16 mouse cellular contexts compared by ENCODE assay signal in genomic region chr3:42408958-42409633, GRCm38 (mm10).
DNase-seq lines count a peak whose midpoint lies in the region; ATAC-seq and TF ChIP-seq lines count a peak whose summit lies in the region.
"Had no signal": no experiment of that assay in that cellular context is flagged by ENCODE, and none has a peak within 500 bp of the region (broad histone marks: within the 10 kb centered on the region; RNA-seq: fewer than 3 reads in every experiment).

No protein-coding gene starts in this region.

- H3K27ac ChIP-seq in forebrain, embryonic 14.5 days (ENCODE audit: low read depth, low read length) = no peak overlapping the region
- no peak overlapping the region for H3K27ac ChIP-seq in forebrain, embryonic 11.5 days (ENCODE audit: low read depth, low read length)
- no peak overlapping the region for H3K27ac ChIP-seq in lung, embryonic 14.5 days (ENCODE audit: low read depth)
- H3K27ac ChIP-seq in midbrain, embryonic 10.5 days (replicated peaks) = no peak overlapping the region
- H3K27ac ChIP-seq: gastrocnemius, adult 2 months; liver, embryonic 13.5 days; stomach, postnatal 0 days had no signal

- TF ChIP-seq CTCF in lung, embryonic 14.5 days (IDR thresholded peaks at IDR 0.05; ENCODE audit: low read depth) = no peak

- no peak overlapping the region for H3K9ac ChIP-seq in forebrain, embryonic 14.5 days (ENCODE audit: low read length)
- H3K9ac ChIP-seq in forebrain, embryonic 11.5 days (ENCODE audit: low read length) = no peak overlapping the region
- no peak overlapping the region for H3K9ac ChIP-seq in lung, embryonic 14.5 days
- H3K9ac ChIP-seq: liver, embryonic 13.5 days had no signal

- H3K4me1 ChIP-seq in forebrain, embryonic 14.5 days (ENCODE audit: control insufficient read depth, insufficient read depth, low read length) = no peaks in the 10 kb centered on the region
- no peaks in the 10 kb centered on the region for H3K4me1 ChIP-seq in forebrain, embryonic 11.5 days (replicated peaks; ENCODE audit: control insufficient read depth, insufficient read depth, low read length)
- H3K4me1 ChIP-seq in lung, embryonic 14.5 days (ENCODE audit: insufficient read depth) = no peaks in the 10 kb centered on the region
- no peaks in the 10 kb centered on the region for H3K4me1 ChIP-seq in midbrain, embryonic 10.5 days
- H3K4me1 ChIP-seq: liver, embryonic 13.5 days had no signal

- peak; percentile 57; the same call in 1 of the 2 replicates for ATAC-seq in forebrain, embryonic 14.5 days
- no peak for ATAC-seq in forebrain, embryonic 11.5 days (replicated peaks; ENCODE audit: low FRiP score)
- ATAC-seq in lung, embryonic 14.5 days (ENCODE audit: insufficient read depth) = no peak

- H3K36me3 ChIP-seq in forebrain, embryonic 14.5 days (ENCODE audit: control insufficient read depth, insufficient read depth, low read length) = no peaks in the 10 kb centered on the region
- H3K36me3 ChIP-seq in forebrain, embryonic 11.5 days (ENCODE audit: control insufficient read depth, insufficient read depth, low read length) = no peaks in the 10 kb centered on the region
- no peaks in the 10 kb centered on the region for H3K36me3 ChIP-seq in lung, embryonic 14.5 days (ENCODE audit: insufficient read depth)
- H3K36me3 ChIP-seq in midbrain, embryonic 10.5 days = no peaks in the 10 kb centered on the region
- H3K36me3 ChIP-seq: liver, embryonic 13.5 days had no signal

- H3K4me3 ChIP-seq in forebrain, embryonic 14.5 days (ENCODE audit: low read depth, low read length) = no peak overlapping the region
- no peak overlapping the region for H3K4me3 ChIP-seq in forebrain, embryonic 11.5 days (ENCODE audit: low read depth, low read length)
- no peak overlapping the region for H3K4me3 ChIP-seq in lung, embryonic 14.5 days (ENCODE audit: low read depth, low read length)
- no peak overlapping the region for H3K4me3 ChIP-seq in midbrain, embryonic 10.5 days
- H3K4me3 ChIP-seq: gastrocnemius, adult 2 months; liver, embryonic 13.5 days had no signal

- 79% methylated on average over 2 of the region's 2 CpGs for WGBS in forebrain, embryonic 14.5 days
- 88% methylated on average over 2 of the region's 2 CpGs for WGBS in forebrain, embryonic 11.5 days
- WGBS in lung, embryonic 14.5 days = 51% methylated on average over 2 of the region's 2 CpGs
- 94% methylated on average over 2 of the region's 2 CpGs for WGBS in midbrain, embryonic 10.5 days

- H3K27me3 ChIP-seq in forebrain, embryonic 14.5 days (replicated peaks; ENCODE audit: control insufficient read depth, insufficient read depth, low read length) = no peaks in the 10 kb centered on the region
- H3K27me3 ChIP-seq in forebrain, embryonic 11.5 days (ENCODE audit: control insufficient read depth, insufficient read depth, low read length) = no peaks in the 10 kb centered on the region
- no peaks in the 10 kb centered on the region for H3K27me3 ChIP-seq in lung, embryonic 14.5 days (ENCODE audit: insufficient read depth, low read length)
- no peaks in the 10 kb centered on the region for H3K27me3 ChIP-seq in midbrain, embryonic 10.5 days (ENCODE audit: low read depth, poor library complexity, severe bottlenecking)
- H3K27me3 ChIP-seq: liver, embryonic 13.5 days had no signal

- H3K4me2 ChIP-seq in forebrain, embryonic 14.5 days (ENCODE audit: low read length) = no peak overlapping the region
- no peak overlapping the region for H3K4me2 ChIP-seq in forebrain, embryonic 11.5 days (ENCODE audit: low read depth, low read length, severe bottlenecking)
- no peak overlapping the region for H3K4me2 ChIP-seq in lung, embryonic 14.5 days
- H3K4me2 ChIP-seq: heart, embryonic 11.5 days; liver, embryonic 13.5 days had no signal

- H3K9me3 ChIP-seq in forebrain, embryonic 14.5 days (replicated peaks; ENCODE audit: control insufficient read depth, low read length) = no peaks in the 10 kb centered on the region
- H3K9me3 ChIP-seq in forebrain, embryonic 11.5 days (ENCODE audit: control insufficient read depth, low read length) = no peaks in the 10 kb centered on the region
- H3K9me3 ChIP-seq in lung, embryonic 14.5 days (ENCODE audit: low read depth, low read length) = no peaks in the 10 kb centered on the region
- H3K9me3 ChIP-seq in midbrain, embryonic 10.5 days (replicated peaks) = no peaks in the 10 kb centered on the region
- H3K9me3 ChIP-seq: liver, embryonic 13.5 days had no signal

- peak; percentile 64 for DNase-seq in forebrain, embryonic 14.5 days (ENCODE audit: low spot score)
- no peak for DNase-seq in forebrain, embryonic 11.5 days (ENCODE audit: low spot score)
- peak; percentile 8 for DNase-seq in lung, embryonic 14.5 days
- DNase-seq in lung, postnatal 10 days = no peak
- peak; percentile 62 for DNase-seq in layer of hippocampus, adult 9-11 months
- DNase-seq in telencephalon, adult 2 months (ENCODE audit: low read depth, low spot score) = peak; percentile 80
- no peak for DNase-seq in thymus, postnatal 0 days (ENCODE audit: low spot score)
- no peak for DNase-seq in midbrain, embryonic 10.5 days (ENCODE audit: low spot score)
- DNase-seq: B cell, adult 2 months; cerebellum, adult 11 months; gastrocnemius, adult 2 months; heart, postnatal 36 days; liver, embryonic 13.5 days; midbrain, embryonic 14.5 days had no signal

Comparison
In these comparisons a context has a peak if more than half of its experiments do, and no peak if none do; other contexts are left out.
1. DNase-seq: peak in forebrain, embryonic 14.5 days (single experiment), lung, embryonic 14.5 days (single experiment), layer of hippocampus, adult 9-11 months (single experiment) and telencephalon, adult 2 months (single experiment); none in forebrain, embryonic 11.5 days (single experiment), lung, postnatal 10 days (single experiment), thymus, postnatal 0 days (single experiment) and midbrain, embryonic 10.5 days (single experiment).